Comparison of ENCODE assay signal across 8 mouse cellular contexts in the genomic region with DNA sequence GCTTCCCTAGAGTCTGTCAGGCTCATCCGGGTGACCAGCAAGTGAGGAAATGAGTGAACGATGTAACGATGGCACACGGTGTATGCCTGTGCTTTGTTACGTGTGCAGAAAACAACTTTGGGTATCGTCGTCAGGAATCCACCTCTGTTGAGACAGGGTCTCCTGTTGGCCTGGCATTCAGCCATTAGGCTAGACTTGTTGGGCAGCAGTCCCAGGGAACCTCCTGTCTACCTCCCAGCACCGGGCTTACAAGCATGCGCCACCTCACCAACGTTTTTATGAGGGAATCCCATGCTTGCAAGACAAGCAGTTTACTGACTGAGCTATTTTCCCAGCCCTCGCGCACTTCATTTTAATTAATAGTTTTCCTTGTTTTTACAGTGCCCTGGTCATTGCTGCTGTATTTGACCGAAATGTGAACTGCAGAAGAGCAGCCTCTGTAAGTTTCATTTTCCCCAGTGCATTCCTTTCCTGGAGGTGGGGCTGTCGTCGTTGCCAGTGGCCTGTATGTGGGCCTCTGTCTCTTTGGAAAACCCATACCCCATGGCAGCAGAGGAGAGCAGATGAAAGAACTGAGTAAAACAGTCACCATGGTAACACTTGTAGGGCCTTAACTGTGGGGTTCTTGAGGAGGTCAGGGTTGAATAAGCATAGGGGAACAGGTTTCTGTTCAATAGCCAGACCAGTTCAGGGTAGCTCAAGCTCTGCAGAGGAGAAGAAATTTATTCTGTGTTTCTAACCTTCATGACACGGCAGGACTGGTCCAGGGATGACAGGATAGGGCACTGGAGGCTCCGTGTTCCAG. TPM values are rescaled to one million over a fixed set of nuclear protein-coding genes. Genes with fewer than 3 reads are reported as not detected.
DNase-seq lines count a peak whose midpoint lies in the region; ATAC-seq lines count a peak whose summit lies in the region.

No protein-coding gene starts in this region.

- no peak overlapping the region for H3K4me3 ChIP-seq in heart, embryonic 14.5 days (ENCODE audit: control insufficient read depth in 1 of 2, insufficient read depth in 1 of 2, low read depth in 1 of 2, low read length in 2 of 2)
- no peak overlapping the region for H3K4me3 ChIP-seq in hindbrain, embryonic 13.5 days
- H3K4me3 ChIP-seq in midbrain, embryonic 12.5 days: no peak overlapping the region

- no peak; the same call in 1 of the 2 replicates for ATAC-seq in heart, embryonic 14.5 days (ENCODE audit: insufficient number of reproducible peaks, insufficient read depth, low FRiP score, low read depth)
- peak; percentile 57; the same call in 1 of the 2 replicates for ATAC-seq in hindbrain, embryonic 13.5 days (ENCODE audit: low FRiP score)
- ATAC-seq in midbrain, embryonic 12.5 days (ENCODE audit: low FRiP score, low read depth): no peak

- no peak for DNase-seq in heart, postnatal 14 days
- DNase-seq in brain, adult 2 months (ENCODE audit: low read depth, low spot score): peak; percentile 13
- DNase-seq in ovary, adult 18-20 months (ENCODE audit: low spot score): no peak
- DNase-seq in B cell, adult 2 months: no peak
- DNase-seq in lung, adult 18-20 months: no peak

- H3K4me1 ChIP-seq in heart, embryonic 14.5 days (ENCODE audit: control insufficient read depth in 2 of 2, insufficient read depth in 2 of 2, low read length in 2 of 2): peaks cover 13 to 20% of the 10 kb centered on the region in 2 experiments
- peaks cover 43% of the 10 kb centered on the region for H3K4me1 ChIP-seq in hindbrain, embryonic 13.5 days (replicated peaks)
- H3K4me1 ChIP-seq in midbrain, embryonic 12.5 days: peaks cover 28% of the 10 kb centered on the region

- intact Hi-C loops in heart, postnatal 14 days (cut with DNase I): no loop called here

- no peaks in the 10 kb centered on the region for H3K36me3 ChIP-seq in heart, embryonic 14.5 days (ENCODE audit: control insufficient read depth, insufficient read depth, low read length)
- H3K36me3 ChIP-seq in hindbrain, embryonic 13.5 days: no peaks in the 10 kb centered on the region
- H3K36me3 ChIP-seq in midbrain, embryonic 12.5 days: no peaks in the 10 kb centered on the region

- H3K9ac ChIP-seq in heart, embryonic 14.5 days (ENCODE audit: low read length): no peak overlapping the region; the same call in 1 of the 2 replicates
- H3K9ac ChIP-seq in hindbrain, embryonic 13.5 days: no peak overlapping the region
- H3K9ac ChIP-seq in midbrain, embryonic 12.5 days (replicated peaks): no peak overlapping the region

- H3K27me3 ChIP-seq in heart, embryonic 14.5 days (ENCODE audit: control insufficient read depth, insufficient read depth, low read length): no peaks in the 10 kb centered on the region
- H3K27me3 ChIP-seq in hindbrain, embryonic 13.5 days: no peaks in the 10 kb centered on the region
- H3K27me3 ChIP-seq in midbrain, embryonic 12.5 days: no peaks in the 10 kb centered on the region

- H3K27ac ChIP-seq in heart, embryonic 14.5 days (replicated peaks in 1 of 2; ENCODE audit: control insufficient read depth in 1 of 2, insufficient read depth in 1 of 2, low read depth in 2 of 2, low read length in 2 of 2): peak overlapping the region in 1 of 2 experiments; percentile 27; a peak in 1 of 4 replicates
- H3K27ac ChIP-seq in hindbrain, embryonic 13.5 days: peak overlapping the region; percentile 71
- peak overlapping the region; percentile 46 for H3K27ac ChIP-seq in midbrain, embryonic 12.5 days (replicated peaks)

- peak overlapping the region; percentile 28; the same call in 1 of the 2 replicates for H3K4me2 ChIP-seq in heart, embryonic 14.5 days (ENCODE audit: low read length)
- no peak overlapping the region for H3K4me2 ChIP-seq in hindbrain, embryonic 13.5 days
- no peak overlapping the region for H3K4me2 ChIP-seq in midbrain, embryonic 12.5 days (replicated peaks)

- 58% methylated on average over 17 of the region's 17 CpGs for WGBS in heart, embryonic 14.5 days
- 52% methylated on average over 17 of the region's 17 CpGs for WGBS in hindbrain, embryonic 13.5 days
- 61% methylated on average over 17 of the region's 17 CpGs for WGBS in midbrain, embryonic 12.5 days

- no peaks in the 10 kb centered on the region for H3K9me3 ChIP-seq in heart, embryonic 14.5 days (ENCODE audit: control insufficient read depth, low read length)
- H3K9me3 ChIP-seq in hindbrain, embryonic 13.5 days: no peaks in the 10 kb centered on the region
- no peaks in the 10 kb centered on the region for H3K9me3 ChIP-seq in midbrain, embryonic 12.5 days

RNA-seq across cellular contexts. Expression of gene Zfp750, which starts 30.9 kb away (rescaled TPM):
- 0.19 TPM in 1 of 2 replicates, not detected in the other for polyA plus RNA-seq in heart, embryonic 14.5 days (2014; fragmentation: Nextera tagmentation; extraction: Ambion mirVana)
- total RNA-seq in heart, postnatal 14 days (2021): not detected
- 0.44 and 0.71 TPM in 2 replicates for polyA plus RNA-seq in hindbrain, embryonic 13.5 days (2015; fragmentation: Nextera tagmentation; extraction: Ambion mirVana)
- polyA plus RNA-seq in midbrain, embryonic 12.5 days (2016; fragmentation: Nextera tagmentation; extraction: Ambion mirVana): 0.54 and 0.88 TPM in 2 replicates
